Mouse (Mus musculus): Measurements from ENCODE around the gene Gm45808.
A peak's percentile ranks its signal among the peaks of the same experiment; 100 is the strongest.

The Gm45808 gene

DNA sequence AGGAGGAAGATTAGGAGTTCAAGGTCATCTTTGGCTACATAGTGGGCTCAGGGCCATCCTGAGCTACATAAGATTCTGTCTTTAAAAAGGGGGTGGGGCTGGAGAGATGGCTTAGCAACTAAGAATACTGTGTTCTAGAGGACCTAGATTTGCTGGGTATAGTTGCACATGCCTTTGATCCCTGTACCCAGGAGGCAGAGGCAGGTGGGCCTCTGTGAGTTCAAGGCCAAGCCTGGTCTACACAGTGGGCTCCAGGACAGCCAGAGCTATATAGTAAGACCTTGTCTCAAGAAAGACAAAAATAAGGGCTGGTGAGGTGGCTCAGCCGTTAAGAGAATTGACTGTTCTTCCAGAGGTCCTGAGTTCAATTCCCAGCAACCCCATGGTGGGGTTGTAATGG, 36.6 kb downstream of the Gm45808 start:
- DNase-seq (ENCODE audit: low read depth), result no peak

DNA sequence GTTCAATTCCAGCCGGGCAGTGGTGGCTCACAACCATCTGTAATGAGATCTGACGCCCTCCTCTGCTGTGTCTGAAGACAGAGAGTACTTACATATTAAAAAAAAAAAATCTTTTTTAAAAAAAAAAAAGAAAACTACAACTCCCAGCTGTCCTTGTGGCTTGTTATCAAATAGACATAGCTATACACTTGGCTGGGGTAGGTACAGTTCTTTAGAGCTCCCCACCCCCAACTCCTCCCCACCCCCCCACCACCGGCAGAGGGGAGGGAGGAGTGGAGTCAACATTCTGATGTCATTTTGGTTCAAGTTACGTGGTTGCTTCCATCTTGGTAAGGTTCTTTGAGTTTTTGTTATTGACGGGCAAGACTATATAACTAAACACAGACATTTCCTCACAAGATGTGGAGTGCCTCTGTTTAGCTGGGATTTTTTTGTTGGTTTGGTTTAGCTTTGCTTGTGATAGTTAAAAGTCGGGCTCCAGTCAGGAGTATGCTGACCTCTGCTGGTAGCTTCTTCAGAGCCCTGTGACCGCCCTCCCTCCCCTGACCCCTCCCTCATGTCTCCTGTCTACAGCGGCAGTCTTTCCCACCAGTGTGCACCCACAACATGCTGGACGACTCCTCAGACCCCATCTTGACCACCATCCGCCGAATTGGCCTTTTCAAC, 39.2 kb downstream of the Gm45808 start:
- DNase-seq (ENCODE audit: low read depth), result peak; percentile 69

DNA sequence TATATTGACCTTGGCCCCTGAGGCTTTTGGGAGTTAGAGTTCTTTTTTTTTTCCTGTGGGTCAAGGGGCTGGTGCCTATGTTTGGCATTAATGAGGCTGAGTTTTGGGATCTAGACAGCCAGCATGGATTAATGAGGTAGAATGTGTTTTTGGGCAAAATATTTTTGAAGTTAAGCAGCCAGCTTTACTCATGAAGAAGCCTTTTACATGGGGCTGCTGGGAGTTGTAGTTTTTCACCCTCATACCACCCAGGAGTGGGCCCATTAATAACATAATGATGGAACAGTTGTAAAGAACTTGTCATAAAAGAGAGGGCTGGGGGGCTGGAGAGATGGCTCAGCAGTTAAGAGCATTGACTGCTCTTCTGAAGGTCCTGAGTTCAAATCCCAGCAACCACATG, 40.0 kb downstream of the Gm45808 start:
- no peak for DNase-seq (ENCODE audit: low read depth)

DNA sequence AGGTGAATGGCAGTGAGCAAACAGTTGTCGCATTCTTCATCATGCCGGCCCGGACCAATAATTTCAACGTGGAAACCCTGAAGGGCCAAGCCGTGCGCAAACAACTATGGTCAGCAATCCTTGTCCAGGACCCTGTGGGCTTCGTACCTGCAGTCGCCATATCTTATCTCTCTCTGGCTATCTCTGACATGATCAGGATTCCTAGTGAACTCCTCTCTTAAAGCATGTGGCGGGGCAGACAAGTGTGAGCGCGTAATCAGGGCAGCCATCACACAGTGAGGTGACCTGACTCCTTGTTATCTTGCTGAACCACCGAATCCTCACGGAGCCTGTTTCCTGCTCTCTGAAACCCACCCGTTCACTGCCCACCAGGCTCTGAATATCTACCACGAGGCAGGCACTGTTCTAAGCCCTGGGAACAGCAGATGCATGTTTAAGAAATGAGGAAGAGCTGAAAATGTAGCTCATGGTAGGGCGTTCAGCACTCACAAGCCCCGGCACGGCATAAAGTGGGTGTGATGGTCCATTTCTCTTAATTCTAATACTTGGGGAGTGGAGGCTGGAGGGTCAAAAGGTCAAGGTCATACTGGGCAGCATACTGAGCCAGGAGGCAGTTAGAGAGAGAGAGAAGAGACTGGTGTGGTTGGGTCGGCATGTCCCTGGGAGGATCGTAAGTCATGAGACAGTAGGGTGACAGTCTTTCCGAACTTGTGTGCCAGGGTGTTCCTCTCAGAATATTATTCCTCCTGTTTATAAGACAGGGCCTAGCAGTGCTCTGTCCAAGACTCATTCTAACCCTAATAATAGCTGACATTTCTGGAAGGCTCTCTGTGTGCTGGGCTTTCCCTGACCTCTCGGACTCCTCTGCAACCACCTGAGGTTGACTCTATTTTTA, 42.8 kb downstream of the Gm45808 start:
- DNase-seq (ENCODE audit: low read depth), result no peak

DNA sequence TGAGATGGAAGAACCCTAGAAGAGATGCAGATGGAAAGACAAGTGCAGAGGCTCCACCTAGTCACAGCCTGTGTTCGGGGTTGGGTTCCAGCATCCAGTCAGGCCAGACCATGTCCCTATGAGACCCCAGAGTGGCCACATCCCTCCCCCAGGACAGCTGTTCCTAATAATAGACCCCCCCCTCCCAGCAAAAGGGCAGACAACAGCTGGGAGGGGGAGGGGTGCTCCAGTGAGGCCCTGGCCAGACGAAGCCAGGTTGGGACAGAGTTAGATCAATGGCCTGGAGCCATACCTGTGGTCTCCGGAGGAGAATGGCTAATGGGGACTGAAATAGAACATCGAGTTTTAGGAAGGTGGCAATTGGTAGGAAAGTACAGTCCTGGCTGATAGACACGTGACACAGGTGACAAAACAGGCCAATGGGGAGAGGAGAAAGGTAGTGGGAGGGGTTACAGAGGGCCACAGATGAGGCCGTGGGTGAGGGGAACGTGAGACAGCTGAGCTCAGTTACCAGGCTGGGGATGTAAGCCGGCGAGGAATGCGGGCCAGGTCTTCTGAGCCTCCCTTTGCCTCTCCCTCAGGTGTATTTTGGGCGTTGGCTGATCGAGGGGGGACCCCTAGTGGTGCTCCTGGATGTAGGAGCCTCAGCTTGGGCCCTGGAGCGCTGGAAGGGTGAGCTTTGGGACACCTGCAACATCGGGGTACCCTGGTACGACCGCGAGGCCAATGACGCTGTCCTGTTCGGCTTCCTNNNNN, 48.9 kb downstream of the Gm45808 start, which contains the start of gene Ruvbl2:
TSS of gene Ruvbl2 (minus strand) at position 576 of the 756 bp plus-strand sequence.
- no peak for DNase-seq (ENCODE audit: low read depth)

DNA sequence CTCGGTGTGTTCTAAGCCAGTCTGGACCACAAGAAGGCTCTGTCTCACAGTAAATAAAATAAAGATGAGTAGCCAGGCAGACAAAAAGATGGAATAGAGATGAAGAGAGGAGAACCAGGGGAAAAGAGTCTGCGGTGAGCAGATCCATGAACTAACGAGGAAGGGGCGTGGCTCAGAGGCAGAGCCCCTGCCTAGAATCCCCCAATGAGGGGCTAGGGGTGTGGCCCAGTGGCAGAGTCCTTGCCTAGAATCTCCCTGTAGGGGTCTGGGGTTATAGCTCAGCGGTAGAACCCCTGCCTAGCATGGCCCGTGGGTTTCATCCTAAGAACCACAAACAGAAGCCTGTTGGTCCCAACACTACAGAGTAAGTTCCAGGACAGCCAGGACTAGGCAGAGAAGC, 49.6 kb downstream of the Gm45808 start:
- DNase-seq (ENCODE audit: low read depth), result no peak

DNA sequence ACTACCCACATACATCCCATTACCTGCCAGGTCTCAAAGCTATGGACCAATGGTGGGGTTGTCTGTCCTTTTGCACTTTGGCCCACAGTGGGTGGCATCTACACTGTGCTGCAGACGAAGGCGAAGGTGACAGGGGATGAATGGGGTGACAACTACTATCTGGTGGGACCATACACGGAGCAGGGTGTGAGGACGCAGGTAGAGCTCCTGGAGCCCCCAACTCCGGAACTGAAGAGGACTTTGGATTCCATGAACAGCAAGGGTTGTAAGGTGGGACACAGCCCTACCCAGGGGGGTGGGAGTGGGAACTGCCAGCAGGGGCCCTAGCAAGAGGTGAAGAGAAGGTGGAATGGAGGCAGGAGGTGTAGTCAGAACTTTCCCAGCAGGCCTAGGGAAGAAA, 50.2 kb downstream of the Gm45808 start:
- no peak for DNase-seq (ENCODE audit: low read depth)

DNA sequence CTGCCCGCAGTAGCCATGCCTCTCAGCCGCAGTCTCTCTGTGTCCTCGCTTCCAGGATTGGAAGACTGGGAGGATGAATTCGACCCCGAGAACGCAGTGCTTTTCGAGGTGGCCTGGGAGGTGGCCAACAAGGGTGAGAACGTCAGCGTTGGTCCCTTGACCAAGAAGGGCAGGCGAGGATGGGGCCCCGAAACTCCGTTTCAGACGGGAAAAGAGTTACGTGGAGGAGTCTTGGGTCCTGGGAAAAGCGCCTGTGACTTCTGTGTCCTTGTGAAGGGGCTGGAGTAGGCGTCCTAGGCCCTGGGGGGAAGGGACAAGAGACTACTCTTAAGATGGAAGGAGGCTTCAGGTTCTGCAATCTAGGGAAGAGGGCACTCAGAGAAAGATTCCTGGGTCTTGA, 51.6 kb downstream of the Gm45808 start:
- no peak for DNase-seq (ENCODE audit: low read depth)

DNA sequence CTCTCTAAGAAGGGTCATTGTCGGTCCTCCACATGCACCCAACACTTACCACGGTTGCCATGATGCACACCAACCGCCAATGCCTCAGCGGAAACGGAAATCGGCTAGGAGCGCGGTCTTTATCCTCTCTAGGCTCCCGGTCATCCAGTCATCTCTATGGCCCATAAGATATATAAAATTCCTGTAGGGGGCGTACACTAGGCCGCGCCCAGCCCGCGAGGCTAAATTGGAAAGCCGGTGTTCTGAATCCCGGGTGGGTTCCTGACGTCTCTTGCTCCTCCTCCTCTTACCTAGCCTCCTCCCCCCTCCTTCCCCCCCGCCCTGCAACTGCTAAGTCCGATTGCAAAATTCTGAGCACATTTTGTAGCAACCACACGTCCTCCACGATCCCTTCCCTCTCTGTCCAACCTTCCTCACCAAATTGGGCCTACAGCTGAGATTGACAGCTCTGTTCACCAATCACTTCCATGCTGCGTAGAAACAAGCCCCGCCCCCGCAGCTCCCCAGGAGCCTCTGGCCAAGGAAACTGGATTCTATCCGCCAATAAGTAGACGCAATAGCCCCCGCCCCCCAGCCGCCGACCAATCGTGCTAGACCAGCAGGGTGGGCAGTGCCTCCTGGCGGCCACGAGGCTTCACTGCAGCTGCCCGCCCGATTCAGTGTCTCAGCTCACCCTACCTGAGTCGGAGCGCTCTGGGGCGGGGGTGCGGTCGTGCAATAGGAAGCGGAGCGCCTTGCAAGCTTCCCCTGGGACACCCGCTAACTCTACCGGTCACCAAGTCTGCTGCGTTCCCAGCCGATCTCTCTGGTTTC, 52.2 kb downstream of the Gm45808 start, which contains the start of gene Gys1:
TSS of gene Gys1 (plus strand) at position 642 of the 813 bp plus-strand sequence.
- DNase-seq (ENCODE audit: low read depth), result peak; percentile 100

DNA sequence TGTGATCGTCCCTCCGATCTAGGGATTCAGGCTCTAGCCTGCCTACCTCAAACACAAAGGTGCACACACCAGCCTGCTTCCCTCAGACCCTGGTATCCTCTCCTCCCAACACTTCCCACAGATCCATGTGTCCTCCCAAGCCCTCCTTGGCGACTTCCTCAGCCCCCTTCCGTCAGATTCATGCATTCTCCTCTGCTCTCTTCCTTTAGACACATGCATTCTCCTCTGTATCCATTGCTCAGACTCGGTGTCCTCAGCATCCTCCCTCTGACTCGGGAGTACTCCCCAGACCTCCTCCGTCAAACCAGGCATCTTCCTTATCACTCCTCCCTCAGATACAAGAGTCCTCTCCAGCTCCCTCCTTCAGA, 52.8 kb downstream of the Gm45808 start:
- no peak for DNase-seq (ENCODE audit: low read depth)

DNA sequence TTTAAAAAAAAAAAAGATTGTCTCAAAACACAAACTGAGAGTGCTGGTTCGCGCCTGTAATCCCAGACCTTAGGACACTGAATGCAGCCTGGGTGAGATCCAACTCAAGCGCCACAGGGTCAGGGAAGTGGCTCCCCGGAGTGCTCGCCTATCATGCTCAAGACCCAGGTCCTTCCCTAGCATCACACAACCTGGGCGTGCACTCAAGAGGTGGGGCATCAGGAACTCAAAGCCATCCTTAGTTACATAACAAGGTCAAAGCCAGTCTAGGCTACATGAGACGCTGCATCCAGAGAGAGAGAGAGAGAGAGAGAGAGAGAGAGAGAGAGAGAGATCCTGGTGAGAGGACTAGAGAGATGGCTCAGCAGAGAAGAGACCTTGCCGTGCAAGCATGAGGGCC, 60.1 kb downstream of the Gm45808 start:
- DNase-seq (ENCODE audit: low read depth), result no peak

DNA sequence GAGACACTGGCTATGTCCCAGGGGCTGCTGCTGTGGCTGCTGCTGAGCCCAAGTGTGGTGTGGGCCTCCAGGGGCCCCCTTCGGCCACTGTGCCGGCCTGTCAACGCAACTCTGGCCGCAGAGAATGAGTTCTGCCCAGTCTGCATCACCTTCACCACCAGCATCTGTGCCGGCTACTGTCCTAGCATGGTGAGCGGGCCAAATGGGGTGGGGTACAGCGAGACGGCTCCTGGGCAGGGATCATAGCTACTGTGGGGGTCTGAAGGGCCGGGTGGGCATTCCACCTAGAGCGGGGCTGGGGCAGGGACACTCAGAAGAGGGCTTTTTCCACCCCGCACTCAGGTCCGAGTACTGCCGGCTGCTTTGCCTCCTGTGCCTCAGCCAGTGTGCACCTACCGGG, 65.4 kb downstream of the Gm45808 start:
- no peak for DNase-seq (ENCODE audit: low read depth)

DNA sequence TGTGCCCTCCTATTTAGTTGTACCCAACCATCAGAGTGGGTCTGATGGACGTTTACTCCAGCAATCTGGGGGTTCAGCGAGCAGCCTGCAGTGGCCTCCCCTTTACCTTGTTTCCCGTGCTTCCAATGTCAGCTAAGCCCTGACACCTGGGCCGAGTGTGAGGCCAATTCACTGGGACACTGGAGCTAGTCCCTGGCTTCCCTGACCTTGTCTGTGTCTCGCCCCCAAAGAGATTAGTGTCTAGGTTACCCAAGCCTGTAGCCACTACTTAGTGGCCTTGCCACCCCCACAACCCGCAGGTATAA, 66.0 kb downstream of the Gm45808 start, which contains the start of gene Lhb:
TSS of gene Lhb (plus strand) at position 206 of the 305 bp plus-strand sequence.
- DNase-seq (ENCODE audit: low read depth), result no peak

DNA sequence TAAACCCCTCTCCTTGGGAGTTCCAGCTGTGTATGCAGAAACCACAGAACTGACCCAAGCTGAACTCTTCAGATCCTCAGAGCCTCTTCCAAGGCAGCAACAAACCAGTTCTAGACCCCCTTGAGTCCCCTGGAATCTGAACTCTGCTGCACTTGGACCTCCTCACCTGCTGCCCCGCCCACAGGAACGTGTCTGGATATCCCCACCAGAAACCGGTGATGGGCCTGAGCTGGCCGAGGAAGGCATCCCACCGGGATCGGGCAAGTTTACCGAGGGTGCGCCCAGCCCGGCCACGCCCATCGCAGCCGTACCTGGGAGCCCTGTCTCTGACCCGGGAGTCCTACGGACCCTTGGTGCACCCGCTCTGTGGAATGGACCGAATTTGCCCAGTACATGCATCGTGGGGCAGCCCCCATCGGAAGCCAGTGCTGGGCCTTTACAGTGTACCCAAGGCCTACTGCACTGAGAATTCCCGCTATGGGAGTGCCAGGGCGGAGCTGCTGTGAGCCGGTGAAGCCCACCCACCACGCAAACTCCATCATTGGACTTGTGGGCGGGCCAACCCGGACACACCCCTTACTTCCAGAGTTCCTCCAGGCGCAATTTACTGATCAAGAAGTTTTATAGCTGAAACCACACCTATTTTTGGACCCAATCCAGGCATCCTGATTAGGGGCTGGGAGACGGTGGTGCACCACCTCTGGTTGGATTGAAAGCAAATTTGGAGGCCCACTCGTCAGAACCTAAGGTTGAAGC, 66.6 kb downstream of the Gm45808 start:
- DNase-seq (ENCODE audit: low read depth), result no peak

DNA sequence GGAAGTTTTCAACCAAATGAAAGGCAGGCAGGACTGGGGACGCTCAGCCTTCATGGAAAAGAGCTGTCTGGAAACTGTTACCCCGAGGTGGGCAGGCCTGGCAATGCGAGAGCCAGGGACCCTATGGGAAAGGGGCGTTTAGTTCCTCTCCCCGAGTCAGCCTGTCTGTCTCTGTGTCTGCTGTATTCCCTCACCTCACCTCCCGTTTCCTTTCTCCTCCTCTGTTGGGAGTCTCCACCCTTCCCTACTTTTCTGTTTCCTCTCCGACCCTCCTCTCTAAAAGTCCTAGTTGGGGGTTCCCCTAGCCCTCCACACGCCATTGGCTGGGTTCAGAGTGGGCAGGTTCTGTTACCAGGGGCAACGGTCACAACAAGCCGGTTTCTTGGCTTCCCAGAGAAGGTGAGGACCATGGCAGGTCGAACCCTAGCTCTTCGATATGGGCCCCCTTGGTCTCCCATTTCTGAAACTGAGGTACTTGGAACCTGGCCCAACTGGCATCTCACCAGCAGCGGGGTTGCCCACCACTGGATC, 68.6 kb downstream of the Gm45808 start:
- DNase-seq (ENCODE audit: low read depth), result no peak

Data from induced T-regulatory cell, adult 2 months (primary cell).